Mouse (Mus musculus) ES-Bruce4 (cell line): ENCODE results near the gene Lrmda. TPM values are rescaled to one million over a fixed set of nuclear protein-coding genes. Genes with fewer than 3 reads are reported as not detected.
A peak's percentile ranks its signal among the peaks of the same experiment; 100 is the strongest.

ENCODE experiments used
- H3K27ac ChIP-seq: 2 replicates; pipeline ENCODE4 v1.5.1; 2012; ENCODE audit warnings: low read length, inconsistent platforms; ENCODE audit not compliant: insufficient read depth
- H3K27me3 ChIP-seq: 2 replicates; pipeline ENCODE4 v1.6.1; 2012; ENCODE audit warnings: mild to moderate bottlenecking, low read length, inconsistent platforms; ENCODE audit not compliant: control insufficient read depth, poor library complexity, insufficient read depth, severe bottlenecking
- H3K36me3 ChIP-seq: 2 replicates; pipeline ENCODE4 v1.6.1; 2012; ENCODE audit warnings: inconsistent platforms, mild to moderate bottlenecking, low read length, moderate library complexity; ENCODE audit not compliant: control insufficient read depth, poor library complexity, insufficient read depth, severe bottlenecking
- H3K4me1 ChIP-seq: one replicate; pipeline ENCODE4 v1.8.1; 2011; ENCODE audit warnings: low read length; ENCODE audit not compliant: control insufficient read depth, insufficient read depth
- H3K4me3 ChIP-seq: 2 replicates; pipeline ENCODE4 v1.5.1; 2011; ENCODE audit warnings: low read depth, mild to moderate bottlenecking, low read length
- H3K9ac ChIP-seq: 2 replicates; pipeline ENCODE4 v1.6.1; 2012; ENCODE audit warnings: low read depth, mild to moderate bottlenecking, inconsistent platforms; ENCODE audit not compliant: poor library complexity, severe bottlenecking
- H3K9me3 ChIP-seq: replicated peaks from 2 replicates; pipeline ENCODE4 v1.6.1; 2012; ENCODE audit warnings: mild to moderate bottlenecking, low read length, inconsistent platforms; ENCODE audit not compliant: control insufficient read depth, poor library complexity, insufficient read depth, severe bottlenecking
- CTCF ChIP-seq: IDR thresholded peaks from one replicate; pipeline ENCODE4 v1.8.1; 2011; ENCODE audit warnings: low read depth, low read length
- EP300 ChIP-seq: IDR thresholded peaks from 2 replicates; pipeline ENCODE4 v1.6.1; 2011; ENCODE audit warnings: low read depth, low read length; ENCODE audit not compliant: insufficient read depth
- POLR2A ChIP-seq: IDR thresholded peaks from one replicate; pipeline ENCODE4 v1.8.1; 2011; ENCODE audit warnings: low read length; ENCODE audit not compliant: insufficient read depth
- polyA plus RNA-seq: library from polyadenylated mRNA; stranded (reverse); fragments of >200 nt; gene quantifications from 2 replicates; pipeline ENCODE4 v1.2.4, GENCODE M21; 2011; ENCODE audit warnings: low read depth; ENCODE audit not compliant: missing spikeins, insufficient read depth, insufficient read length

Lrmda gene
- polyA plus RNA-seq, 1 experiment = not detected

DNA sequence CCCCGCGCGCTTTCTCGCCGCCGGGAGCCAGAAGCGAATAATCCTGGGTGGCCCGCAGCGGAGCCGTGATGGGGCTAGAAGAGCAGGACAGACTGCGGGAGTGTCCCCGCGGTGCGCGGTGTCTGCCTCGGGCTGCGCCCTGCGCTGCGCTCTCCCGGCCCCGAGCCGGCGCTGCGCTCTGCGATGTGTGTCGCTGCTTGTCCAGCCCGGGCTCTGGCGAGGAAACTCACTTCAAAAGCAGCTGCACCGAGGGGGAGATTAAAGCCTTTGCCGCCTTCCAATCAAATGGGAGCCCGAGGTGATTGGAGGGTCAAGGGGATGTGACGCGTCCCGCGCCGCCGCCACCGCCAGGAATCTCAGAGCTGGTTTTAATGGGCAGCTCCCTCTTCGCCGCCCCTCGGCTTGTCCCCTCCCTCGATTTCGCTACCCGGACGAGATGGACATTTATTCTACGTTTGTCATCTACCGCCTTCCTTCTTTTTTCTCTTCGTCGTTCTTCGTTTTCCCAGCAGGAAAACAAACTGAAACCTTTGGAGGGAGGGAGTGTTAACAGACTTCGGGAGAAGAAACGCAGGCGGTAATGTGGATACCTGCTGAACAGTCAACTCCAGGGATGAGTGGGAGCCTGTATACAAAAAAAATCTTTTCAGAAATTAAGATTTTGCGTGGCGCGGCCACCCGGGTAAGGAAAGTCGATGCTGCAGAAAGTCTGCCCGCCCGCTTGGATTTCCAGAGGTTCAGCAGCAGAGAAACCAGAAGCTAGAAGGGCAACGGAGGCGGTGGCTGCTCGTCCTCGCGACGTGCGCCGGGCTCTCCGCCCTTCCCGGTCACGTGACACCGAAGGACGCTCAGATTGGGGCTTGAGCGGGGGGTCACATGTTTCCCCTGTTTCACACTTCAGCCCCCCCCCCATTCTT lies 31.6 kb upstream of the Lrmda start:
- Histone ChIP-seq H3K9ac (peak overlapping the region; percentile 62), H3K9me3 (no peaks in the 10 kb centered on the region), H3K27me3 (peaks cover 59% of the 10 kb centered on the region), H3K36me3 (no peaks in the 10 kb centered on the region), H3K4me3 (peak overlapping the region; percentile 79), H3K4me1 (no peaks in the 10 kb centered on the region), H3K27ac (no peak overlapping the region)
- TF ChIP-seq CTCF (no peak), EP300 (no peak), POLR2A (no peak)

DNA sequence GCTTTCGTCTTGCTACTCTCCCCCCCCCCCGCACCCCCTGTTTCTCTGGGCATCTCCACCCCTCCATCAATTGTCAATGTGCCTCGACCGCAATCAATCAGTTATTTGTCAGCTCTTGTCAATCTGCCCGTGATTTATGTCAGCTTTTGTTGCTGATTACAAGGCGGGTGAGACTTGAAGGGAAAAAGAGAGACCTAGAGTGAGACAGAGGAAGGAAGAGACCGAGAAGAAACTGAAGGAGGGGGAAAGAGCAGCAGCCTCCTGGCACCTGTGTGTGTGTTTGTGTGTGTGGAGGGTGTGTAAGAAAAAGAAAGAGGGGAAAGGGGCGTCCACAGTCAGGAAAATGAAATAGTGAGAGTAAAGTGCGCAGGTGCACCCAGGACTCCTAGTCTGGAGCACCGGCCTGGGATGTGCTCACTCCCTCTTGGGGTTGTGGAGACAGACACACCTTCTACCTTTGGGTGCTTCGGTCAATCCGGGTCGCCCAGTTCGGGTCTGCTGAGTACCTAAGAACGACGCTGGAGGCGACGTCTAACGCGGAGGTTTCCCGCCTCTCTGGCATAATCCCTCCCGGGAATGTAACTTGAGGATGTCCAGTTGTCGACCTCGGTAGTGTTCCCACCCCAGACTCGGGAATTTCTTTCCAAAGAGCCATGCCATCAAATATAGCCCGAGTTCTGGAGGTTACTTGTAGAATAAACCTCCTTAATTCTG lies 30.8 kb upstream of the Lrmda start:
- Histone ChIP-seq H3K27me3 (peaks cover 60% of the 10 kb centered on the region), H3K9me3 (no peaks in the 10 kb centered on the region), H3K27ac (no peak overlapping the region), H3K36me3 (no peaks in the 10 kb centered on the region), H3K4me1 (no peaks in the 10 kb centered on the region), H3K4me3 (peak overlapping the region; percentile 53), H3K9ac (no peak overlapping the region)
- TF ChIP-seq EP300 (no peak), POLR2A (no peak), CTCF (no peak)

DNA sequence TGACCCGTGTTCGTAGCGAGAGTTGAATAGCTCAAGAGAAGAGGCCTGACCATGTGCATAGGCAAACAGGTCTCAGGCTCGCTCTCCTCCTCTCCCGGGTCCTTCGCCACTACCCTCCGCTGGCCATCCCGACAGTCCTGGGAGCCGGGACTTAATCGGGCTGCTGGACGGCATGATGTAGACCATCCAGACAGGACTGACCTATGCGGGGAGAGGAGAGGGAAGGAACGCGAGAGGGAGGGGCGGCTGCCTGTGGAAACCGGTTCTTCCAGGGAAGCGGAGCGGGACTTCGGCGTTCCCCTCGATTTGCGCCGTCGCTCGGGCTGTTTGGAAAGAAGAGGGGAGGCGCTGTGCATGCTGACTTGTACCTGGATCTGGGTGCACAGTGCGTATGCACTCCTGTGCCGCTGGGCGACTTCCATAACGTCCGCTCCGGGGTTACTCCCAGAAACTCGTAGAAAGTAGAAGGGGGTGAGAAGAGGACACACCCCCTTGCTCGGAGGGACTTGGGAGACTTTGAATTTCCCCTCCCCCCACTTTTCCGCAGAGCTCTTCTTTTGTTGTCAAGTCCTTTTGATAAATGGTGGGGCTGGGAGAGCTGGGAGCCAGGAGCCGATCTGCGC lies 30.1 kb upstream of the Lrmda start, which contains the start of gene Zfp503:
TSS of gene Zfp503 (minus strand) at position 311 of the 623 bp plus-strand sequence.
- TF ChIP-seq POLR2A (no peak), CTCF (no peak), EP300 (no peak)
- Histone ChIP-seq H3K9me3 (no peaks in the 10 kb centered on the region), H3K27ac (no peak within 1 kb of the TSS), H3K27me3 (peaks cover 64% of the 10 kb centered on the region), H3K4me1 (no peaks in the 10 kb centered on the region), H3K36me3 (no peaks in the 10 kb centered on the region), H3K9ac (no peak within 1 kb of the TSS), H3K4me3 (peak within 1 kb of the TSS; percentile 53)

DNA sequence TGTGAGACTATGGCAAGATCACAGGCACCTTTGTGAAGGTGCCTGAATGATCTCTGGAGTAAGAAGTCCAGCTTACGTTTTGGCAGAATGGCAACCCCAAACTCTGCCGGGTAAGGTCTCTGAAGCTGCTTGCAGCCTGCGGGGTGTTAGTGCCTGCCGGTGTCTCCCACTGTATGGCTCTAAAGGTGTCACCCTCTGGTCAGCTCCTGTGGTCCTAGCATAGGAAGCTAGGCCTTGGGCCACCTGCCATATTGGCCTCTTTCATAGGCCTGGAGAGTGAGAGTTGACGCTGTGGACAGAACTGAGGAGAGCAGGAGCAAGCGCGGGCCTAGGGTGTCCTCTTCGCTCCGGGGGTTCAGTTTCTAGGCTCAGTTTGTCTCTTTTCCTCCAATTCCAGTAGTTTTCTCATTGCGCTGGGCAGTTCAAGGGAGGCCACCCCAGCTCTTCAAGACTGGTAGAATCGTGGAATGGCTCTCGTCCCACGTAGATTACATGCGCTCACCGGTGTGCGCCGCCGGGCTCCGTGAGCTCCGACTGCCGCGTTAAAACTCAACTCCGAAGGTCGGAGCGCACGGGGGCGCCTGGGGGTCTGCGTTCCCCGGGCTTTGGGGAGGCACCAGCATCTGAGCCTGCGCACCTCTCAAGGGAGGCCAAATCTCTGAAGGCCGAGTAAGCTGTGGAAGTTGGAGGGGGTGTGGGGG lies 29.0 kb upstream of the Lrmda start:
- Histone ChIP-seq H3K27ac (no peak overlapping the region), H3K9me3 (no peaks in the 10 kb centered on the region), H3K27me3 (peaks cover 61% of the 10 kb centered on the region), H3K36me3 (no peaks in the 10 kb centered on the region), H3K4me1 (no peaks in the 10 kb centered on the region), H3K9ac (no peak overlapping the region), H3K4me3 (no peak overlapping the region)
- no peak for TF ChIP-seq CTCF
- no peak for TF ChIP-seq EP300
- TF ChIP-seq POLR2A = no peak

DNA sequence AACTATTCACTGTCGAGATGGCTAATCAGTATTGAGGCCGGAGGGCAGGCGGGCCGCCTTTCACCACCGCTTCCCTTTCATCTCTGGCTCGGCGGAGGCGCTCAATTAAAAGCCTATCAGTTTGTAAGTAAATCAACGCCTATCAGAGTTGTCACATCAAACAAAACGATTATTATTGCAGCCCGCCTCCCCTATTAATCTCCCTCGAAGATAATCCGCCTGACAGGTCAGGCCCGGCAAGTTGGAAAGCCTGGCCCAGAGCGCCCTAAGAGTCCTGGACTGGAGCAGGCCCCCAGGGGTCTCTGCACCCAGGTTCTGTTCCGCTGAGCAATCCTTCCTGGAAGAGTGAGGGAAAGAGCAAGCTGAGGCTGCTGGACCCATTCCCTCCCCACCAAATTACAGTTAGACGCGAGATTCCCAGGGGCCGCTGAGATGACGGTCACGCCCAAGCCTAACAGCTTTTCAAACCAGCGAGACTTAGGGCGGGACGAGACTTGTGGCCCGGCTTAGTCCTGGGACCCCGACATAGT lies 28.2 kb upstream of the Lrmda start:
- no peak overlapping the region for H3K9ac ChIP-seq
- no peak for TF ChIP-seq CTCF
- TF ChIP-seq POLR2A = no peak
- no peak for TF ChIP-seq EP300
- no peak overlapping the region for H3K27ac ChIP-seq
- no peaks in the 10 kb centered on the region for H3K36me3 ChIP-seq
- no peaks in the 10 kb centered on the region for H3K9me3 ChIP-seq
- H3K4me1 ChIP-seq = no peaks in the 10 kb centered on the region
- peaks cover 56% of the 10 kb centered on the region for H3K27me3 ChIP-seq
- peak overlapping the region; percentile 27; the same call in 1 of the 2 replicates for H3K4me3 ChIP-seq
